Mouse (Mus musculus) heart, embryonic 10.5 days (tissue): ENCODE data around the gene Limch1. TPM values are rescaled to one million over a fixed set of nuclear protein-coding genes. Genes with fewer than 3 reads are reported as not detected.

Experiments
- DNase-seq: peaks from one replicate; pipeline ENCODE4 v3.0.0-alpha.2; 2017; ENCODE audit warnings: low spot score
- H3K27ac ChIP-seq: fragments of 300-500 bp; sonication (generic); 2 replicates; pipeline ENCODE4 v1.5.1; 2016; ENCODE audit warnings: mild to moderate bottlenecking
- H3K27me3 ChIP-seq: fragments of 300-500 bp; sonication (generic); 2 replicates; pipeline ENCODE4 v1.6.1; 2016; ENCODE audit warnings: mild to moderate bottlenecking; ENCODE audit not compliant: poor library complexity, insufficient read depth, severe bottlenecking
- H3K36me3 ChIP-seq: fragments of 300-500 bp; sonication (generic); 2 replicates; pipeline ENCODE4 v1.6.1; 2016; ENCODE audit warnings: mild to moderate bottlenecking, moderate library complexity
- H3K4me1 ChIP-seq: fragments of 300-500 bp; sonication (generic); 2 replicates; pipeline ENCODE4 v1.6.1; 2016; ENCODE audit warnings: mild to moderate bottlenecking
- H3K4me3 ChIP-seq: fragments of 300-500 bp; sonication (generic); 2 replicates; pipeline ENCODE4 v1.5.1; 2016; ENCODE audit warnings: mild to moderate bottlenecking, moderate library complexity
- H3K9me3 ChIP-seq: fragments of 300-500 bp; sonication (generic); 2 replicates; pipeline ENCODE4 v1.6.1; 2016; ENCODE audit warnings: mild to moderate bottlenecking, moderate library complexity
- WGBS: fragments of 180-500 bp; shearing (Covaris S2); methylation state at CpG from one replicate; pipeline ENCODE4 v1.1.7; 2016; 5-methylcytosine and 5-hydroxymethylcytosine counted together
- polyA plus RNA-seq: library from polyadenylated mRNA; unstranded; fragments of >200 nt; fragmentation: Nextera tagmentation; extraction: Ambion mirVana; gene quantifications from 2 replicates; pipeline ENCODE4 v1.2.1, GENCODE M21; 2016

The Limch1 gene
- polyA plus RNA-seq, 1 experiment from 2014 or later = 30.1 TPM

DNA sequence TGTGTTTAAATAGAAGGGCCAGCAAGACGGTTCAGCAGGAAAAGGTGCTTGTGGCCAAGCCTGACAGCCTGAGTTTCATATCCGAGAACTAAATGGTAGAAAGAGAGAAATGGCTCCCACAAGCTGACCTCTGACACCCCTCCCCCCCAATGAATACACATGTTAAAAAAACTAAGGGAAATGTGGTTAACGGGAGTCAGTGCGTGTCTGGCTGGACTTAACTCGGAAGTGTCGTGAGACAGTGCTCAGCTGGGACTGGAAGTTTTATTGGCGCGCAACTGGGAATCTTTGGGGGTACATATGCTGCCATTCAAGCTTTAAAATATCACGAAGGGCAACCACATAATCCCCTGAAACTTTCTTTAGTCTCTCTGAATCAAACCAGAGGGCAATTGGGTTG, 23.0 kb upstream of the Limch1 start:
- no peak overlapping the region for H3K4me3 ChIP-seq
- WGBS = 74% methylated on average over 9 of the region's 9 CpGs
- no peak for DNase-seq
- H3K9me3 ChIP-seq = no peaks in the 10 kb centered on the region
- H3K27ac ChIP-seq = 0 out of 2 replicates have a peak overlapping the region, but pooled peaks have one; percentile 33
- H3K27me3 ChIP-seq = peaks cover 96% of the 10 kb centered on the region
- H3K36me3 ChIP-seq = no peaks in the 10 kb centered on the region
- peaks cover 3% of the 10 kb centered on the region for H3K4me1 ChIP-seq

DNA sequence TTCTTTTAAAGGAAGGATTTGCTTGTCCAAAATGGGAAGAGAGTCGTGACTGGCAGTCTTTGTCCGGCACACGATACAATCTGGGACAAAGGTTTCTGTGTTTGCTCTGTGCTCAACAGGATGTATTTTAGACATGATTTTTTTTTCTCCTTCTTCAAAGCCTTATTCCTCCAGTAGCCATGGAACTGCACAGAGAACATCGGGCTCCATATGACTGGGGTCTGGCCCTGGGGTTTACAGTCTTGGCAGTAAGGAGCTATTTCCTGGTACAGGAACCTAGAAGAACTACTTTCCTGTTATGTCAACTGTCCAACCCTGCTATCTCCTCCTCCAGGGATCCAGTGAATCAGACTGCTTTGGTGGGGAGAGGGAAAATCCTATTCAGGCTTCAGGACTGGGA, 22.6 kb upstream of the Limch1 start:
- DNase-seq = no peak
- Histone ChIP-seq H3K9me3 (no peaks in the 10 kb centered on the region), H3K27ac (0 out of 2 replicates have a peak overlapping the region, but pooled peaks have one; percentile 33), H3K36me3 (no peaks in the 10 kb centered on the region), H3K27me3 (peaks cover 94% of the 10 kb centered on the region), H3K4me3 (no peak overlapping the region), H3K4me1 (peaks cover 3% of the 10 kb centered on the region)
- WGBS = 54% methylated on average over 4 of the region's 4 CpGs

DNA sequence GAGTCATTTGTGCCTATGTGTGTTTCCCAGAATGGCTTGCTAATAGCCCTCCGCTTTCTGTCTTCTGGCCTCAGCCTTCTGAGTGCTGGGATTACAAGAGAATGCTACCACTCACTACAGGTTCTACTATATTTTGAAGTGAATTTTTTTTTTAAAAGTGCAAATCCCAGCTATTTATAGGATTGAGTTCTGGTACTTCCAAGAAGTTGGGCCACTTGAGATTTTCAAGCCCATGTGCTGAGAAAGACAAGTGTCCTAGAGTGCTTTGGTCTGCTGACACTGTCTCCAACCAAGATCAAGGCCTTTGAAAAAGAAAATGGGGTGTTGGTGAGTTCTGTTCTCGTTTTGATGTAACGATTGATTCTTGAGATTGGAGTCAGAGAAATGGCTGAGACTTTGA, 22.0 kb upstream of the Limch1 start:
- WGBS = 68% methylated on average over 3 of the region's 3 CpGs

DNA sequence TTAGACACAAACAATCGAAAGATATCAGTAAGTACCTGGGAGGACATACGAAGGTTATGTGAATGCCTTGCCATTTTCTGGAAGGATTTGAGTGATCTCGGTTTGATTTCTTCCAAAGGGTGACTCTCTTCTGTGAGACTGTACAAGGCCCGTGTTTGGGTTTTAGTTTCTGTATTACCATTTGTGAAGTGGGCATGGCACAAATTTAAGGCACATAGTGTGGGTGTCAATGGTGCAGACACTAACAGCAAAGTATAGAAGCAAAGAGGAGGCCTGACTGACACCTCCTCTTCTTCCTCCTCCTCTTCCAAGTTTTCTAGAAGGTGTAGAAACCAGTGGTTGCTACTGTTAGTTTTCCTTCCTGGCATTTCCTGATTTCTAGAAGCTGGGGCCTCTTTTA, 16.3 kb upstream of the Limch1 start:
- DNase-seq = no peak
- H3K36me3 ChIP-seq = no peaks in the 10 kb centered on the region
- H3K4me1 ChIP-seq = no peaks in the 10 kb centered on the region
- no peak overlapping the region for H3K27ac ChIP-seq
- WGBS = 81% methylated on average over 4 of the region's 4 CpGs
- peaks cover 90% of the 10 kb centered on the region for H3K27me3 ChIP-seq
- H3K9me3 ChIP-seq = no peaks in the 10 kb centered on the region
- H3K4me3 ChIP-seq = no peak overlapping the region

More for the DNA sequence above, 22.0 kb upstream of the Limch1 start:
- no peak for DNase-seq
- Histone ChIP-seq H3K4me3 (no peak overlapping the region), H3K27ac (0 out of 2 replicates have a peak overlapping the region, but pooled peaks have one; percentile 10), H3K36me3 (no peaks in the 10 kb centered on the region), H3K27me3 (peaks cover 94% of the 10 kb centered on the region), H3K9me3 (no peaks in the 10 kb centered on the region), H3K4me1 (peaks cover 3% of the 10 kb centered on the region)

DNA sequence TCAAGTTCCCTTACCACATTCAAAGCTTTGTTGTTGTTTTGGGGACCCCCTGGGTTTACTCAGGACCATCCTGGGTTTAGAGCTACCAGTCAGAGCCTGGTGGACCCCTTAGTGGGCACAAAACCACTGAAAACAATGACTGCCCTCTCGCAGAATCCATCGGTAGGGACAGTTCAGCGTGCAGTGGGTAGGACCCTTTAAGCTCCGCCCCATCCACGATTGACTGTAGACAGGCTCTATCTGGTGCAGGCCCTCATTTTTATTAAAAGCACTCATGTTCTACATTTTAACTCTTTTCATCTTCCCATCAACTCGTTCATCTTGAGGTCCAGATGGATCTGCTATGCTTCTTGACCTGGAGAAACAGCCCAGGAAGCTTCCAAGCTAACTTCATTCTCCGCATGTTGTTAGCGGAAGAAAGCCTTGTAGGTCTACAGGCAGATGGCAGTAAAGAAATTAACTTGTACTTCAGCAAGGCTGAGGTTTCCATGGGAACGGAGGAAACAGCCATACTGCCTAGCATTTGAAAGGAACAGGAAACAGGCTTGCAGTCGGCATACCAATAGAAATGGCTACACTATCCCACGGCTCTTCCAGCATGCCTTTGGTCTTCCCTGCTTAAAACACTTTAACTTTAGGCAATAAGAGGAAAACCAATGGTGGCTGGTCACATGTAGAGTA, 14.9 kb upstream of the Limch1 start:
- Histone ChIP-seq H3K4me1 (no peaks in the 10 kb centered on the region), H3K27me3 (peaks cover 84% of the 10 kb centered on the region), H3K4me3 (no peak overlapping the region), H3K9me3 (no peaks in the 10 kb centered on the region), H3K27ac (no peak overlapping the region), H3K36me3 (no peaks in the 10 kb centered on the region)
- DNase-seq = no peak
- 55% methylated on average over 11 of the region's 11 CpGs for WGBS

DNA sequence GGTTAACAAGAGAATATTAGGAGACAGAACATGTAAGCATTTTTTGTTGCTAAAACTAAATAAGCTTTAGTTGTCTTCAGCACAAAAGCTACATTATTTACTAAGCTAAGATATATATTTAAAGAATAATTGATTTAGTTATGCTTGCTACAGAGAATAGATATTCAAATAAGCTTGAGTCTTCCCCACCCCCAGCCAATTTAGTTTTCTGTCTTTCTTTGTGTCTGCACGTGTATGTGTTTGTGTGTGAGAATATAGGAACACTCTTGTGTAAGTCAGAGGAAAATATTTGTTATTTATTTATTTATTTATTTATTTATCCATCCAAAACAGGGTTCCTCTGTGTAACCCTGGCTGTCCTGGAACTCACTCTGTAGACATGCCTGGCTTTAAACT, 14.3 kb upstream of the Limch1 start:
- Histone ChIP-seq H3K9me3 (no peaks in the 10 kb centered on the region), H3K4me1 (no peaks in the 10 kb centered on the region), H3K27me3 (peaks cover 84% of the 10 kb centered on the region), H3K4me3 (no peak overlapping the region), H3K36me3 (no peaks in the 10 kb centered on the region), H3K27ac (no peak overlapping the region)
- DNase-seq = no peak
- 72% methylated on average over 1 of the region's 1 CpGs for WGBS

DNA sequence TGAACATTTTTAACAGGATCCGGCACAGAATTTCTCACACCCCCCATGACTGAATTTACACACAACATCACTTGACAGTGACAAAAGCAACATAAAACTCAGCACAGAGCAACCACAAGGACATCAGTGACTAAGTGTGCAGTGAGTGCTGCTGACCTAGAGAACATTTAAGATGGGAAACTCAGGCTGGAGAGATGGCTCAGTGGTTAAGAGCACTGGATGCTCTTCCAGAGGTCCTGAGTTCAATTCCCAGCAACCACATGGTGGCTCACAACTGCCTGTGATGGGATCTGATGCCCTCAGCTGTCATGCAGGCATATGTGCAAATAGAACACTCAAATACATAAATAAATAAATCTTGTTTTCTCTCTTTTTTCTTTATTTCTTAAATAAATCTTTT, 12.1 kb upstream of the Limch1 start:
- Histone ChIP-seq H3K27me3 (peaks cover 67% of the 10 kb centered on the region), H3K4me1 (no peaks in the 10 kb centered on the region), H3K9me3 (no peaks in the 10 kb centered on the region), H3K4me3 (no peak overlapping the region), H3K27ac (no peak overlapping the region), H3K36me3 (no peaks in the 10 kb centered on the region)
- DNase-seq = no peak
- 94% methylated on average over 1 of the region's 1 CpGs for WGBS

DNA sequence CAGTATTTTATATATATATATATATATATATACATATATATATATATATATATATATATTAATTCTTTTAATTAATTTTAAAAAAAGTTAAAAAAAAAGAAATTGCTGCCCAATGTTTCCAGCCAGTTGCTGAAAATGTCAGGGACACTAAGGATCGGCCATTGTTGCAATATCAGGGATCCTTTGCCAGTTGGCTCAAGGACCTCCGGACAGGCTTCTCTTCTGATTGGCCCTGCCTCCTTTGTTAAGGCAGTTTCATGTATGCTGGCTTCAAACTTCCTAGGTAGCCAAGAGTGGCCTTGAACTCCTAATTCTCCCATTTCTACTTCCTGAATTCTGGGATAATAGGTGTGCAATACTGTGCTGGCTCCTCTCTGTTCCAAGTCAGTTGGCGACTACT, 6.3 kb upstream of the Limch1 start:
- Histone ChIP-seq H3K9me3 (no peaks in the 10 kb centered on the region), H3K27ac (no peak overlapping the region), H3K27me3 (peaks cover 50% of the 10 kb centered on the region), H3K4me3 (no peak overlapping the region), H3K4me1 (no peaks in the 10 kb centered on the region), H3K36me3 (no peaks in the 10 kb centered on the region)
- 87% methylated on average over 3 of the region's 3 CpGs for WGBS
- no peak for DNase-seq

DNA sequence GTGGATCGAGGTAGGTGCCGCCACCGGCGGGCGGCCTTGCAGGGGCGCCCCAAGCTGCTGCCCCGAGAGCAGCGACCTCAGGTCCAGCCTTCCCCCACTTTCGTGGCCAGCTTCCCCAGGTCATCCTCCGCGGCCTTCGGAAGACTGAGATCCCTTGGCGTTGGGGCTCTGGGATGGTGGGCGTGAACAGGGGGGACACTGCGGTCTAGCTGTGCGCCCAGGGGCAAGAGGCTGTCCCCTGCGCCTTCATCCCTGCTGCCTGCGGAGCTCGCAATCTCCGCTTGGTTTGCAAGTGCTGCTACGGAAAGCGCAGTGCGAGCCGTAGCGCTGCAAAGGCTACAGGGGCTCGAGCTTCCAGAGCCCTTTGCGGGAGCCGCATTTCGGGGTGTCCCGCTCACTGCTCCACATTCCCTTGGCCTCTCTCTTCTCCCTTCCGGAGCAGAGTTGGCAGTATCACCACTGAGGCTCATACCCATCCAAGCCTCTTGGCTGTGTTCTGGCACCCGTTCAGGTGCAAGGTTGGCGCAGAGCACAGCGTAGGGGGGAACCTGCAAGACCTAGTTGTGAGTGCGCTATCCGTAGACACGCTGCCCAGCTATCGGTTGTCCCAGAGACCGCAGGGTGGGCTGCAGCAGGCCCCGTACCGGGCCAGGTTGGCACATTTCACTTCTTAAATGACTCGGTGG, 512 bp downstream of the Limch1 start:
- peaks cover 88% of the 10 kb centered on the region for H3K27me3 ChIP-seq
- WGBS = under 1% methylated on average over 41 of the region's 42 CpGs

DNA sequence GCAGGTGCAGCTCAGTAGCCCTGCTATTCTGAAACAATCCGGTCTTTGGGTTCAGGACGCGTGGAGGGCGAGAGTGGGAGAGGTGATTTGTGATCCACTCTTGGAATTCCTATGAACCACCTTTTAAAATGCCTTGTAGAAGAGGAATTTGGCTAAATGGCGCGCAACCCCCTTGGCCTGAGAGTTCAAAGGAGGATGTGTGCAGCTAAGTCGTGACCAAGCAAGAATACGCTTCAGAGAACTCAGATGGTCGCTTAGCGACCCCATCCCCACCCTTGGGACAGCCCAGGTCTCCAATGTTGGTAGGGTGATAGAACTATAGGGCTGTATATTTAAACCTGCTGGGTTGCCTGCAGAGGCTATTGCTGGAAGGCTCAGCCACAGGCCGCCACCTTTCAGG, 1.1 kb downstream of the Limch1 start:
- no peaks in the 10 kb centered on the region for H3K36me3 ChIP-seq
- peak overlapping the region; percentile 69; the same call in 1 of the 2 replicates for H3K27ac ChIP-seq
- peaks cover 91% of the 10 kb centered on the region for H3K27me3 ChIP-seq
- DNase-seq = peak; percentile 56
- peak overlapping the region; percentile 75 for H3K4me3 ChIP-seq
- H3K4me1 ChIP-seq = peaks cover 30% of the 10 kb centered on the region
- H3K9me3 ChIP-seq = no peaks in the 10 kb centered on the region
- 6% methylated on average over 11 of the region's 11 CpGs for WGBS

More for the DNA sequence above, 512 bp downstream of the Limch1 start:
- H3K4me3 ChIP-seq = peak overlapping the region; percentile 75
- peaks cover 27% of the 10 kb centered on the region for H3K4me1 ChIP-seq
- no peaks in the 10 kb centered on the region for H3K9me3 ChIP-seq
- H3K27ac ChIP-seq = peak overlapping the region; percentile 69
- no peaks in the 10 kb centered on the region for H3K36me3 ChIP-seq
- peak; percentile 70 for DNase-seq

DNA sequence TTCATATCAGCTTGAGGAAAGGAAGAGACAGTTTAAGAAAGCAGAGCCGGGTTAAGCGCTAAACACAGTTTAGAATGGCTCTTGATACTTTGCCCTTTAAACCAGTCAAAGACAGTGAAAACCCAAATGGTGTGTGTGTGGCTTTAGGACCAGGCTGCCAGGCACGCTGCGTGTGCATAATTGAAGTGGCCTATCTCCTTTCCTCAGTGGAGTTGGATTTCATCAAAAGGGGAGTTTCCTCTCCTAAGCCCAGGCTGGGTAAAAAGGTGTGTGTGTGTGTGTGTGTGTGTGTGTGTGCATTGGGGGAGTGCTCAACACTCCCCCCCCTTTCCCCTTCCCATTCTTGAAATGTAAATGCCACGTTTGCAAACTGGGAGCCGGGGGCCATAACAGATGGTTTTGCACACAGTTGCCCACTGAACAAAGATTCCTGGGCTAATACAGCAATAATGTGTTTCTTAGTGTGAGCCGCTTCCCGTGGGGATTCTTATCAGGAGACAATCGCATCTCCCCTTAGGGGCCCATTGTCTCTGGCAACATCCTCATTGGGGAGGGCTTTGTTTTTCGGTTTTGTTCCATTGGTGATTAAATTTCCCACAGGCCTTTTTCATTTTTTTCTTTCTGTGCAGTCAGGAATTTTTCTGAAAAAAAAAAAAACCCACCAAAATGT, 2.3 kb downstream of the Limch1 start:
- peaks cover 30% of the 10 kb centered on the region for H3K4me1 ChIP-seq
- peak; percentile 50 for DNase-seq
- H3K27ac ChIP-seq = no peak overlapping the region
- 15% methylated on average over 10 of the region's 10 CpGs for WGBS
- H3K36me3 ChIP-seq = no peaks in the 10 kb centered on the region
- H3K27me3 ChIP-seq = peaks cover 86% of the 10 kb centered on the region
- no peaks in the 10 kb centered on the region for H3K9me3 ChIP-seq
- H3K4me3 ChIP-seq = peak overlapping the region; percentile 27

DNA sequence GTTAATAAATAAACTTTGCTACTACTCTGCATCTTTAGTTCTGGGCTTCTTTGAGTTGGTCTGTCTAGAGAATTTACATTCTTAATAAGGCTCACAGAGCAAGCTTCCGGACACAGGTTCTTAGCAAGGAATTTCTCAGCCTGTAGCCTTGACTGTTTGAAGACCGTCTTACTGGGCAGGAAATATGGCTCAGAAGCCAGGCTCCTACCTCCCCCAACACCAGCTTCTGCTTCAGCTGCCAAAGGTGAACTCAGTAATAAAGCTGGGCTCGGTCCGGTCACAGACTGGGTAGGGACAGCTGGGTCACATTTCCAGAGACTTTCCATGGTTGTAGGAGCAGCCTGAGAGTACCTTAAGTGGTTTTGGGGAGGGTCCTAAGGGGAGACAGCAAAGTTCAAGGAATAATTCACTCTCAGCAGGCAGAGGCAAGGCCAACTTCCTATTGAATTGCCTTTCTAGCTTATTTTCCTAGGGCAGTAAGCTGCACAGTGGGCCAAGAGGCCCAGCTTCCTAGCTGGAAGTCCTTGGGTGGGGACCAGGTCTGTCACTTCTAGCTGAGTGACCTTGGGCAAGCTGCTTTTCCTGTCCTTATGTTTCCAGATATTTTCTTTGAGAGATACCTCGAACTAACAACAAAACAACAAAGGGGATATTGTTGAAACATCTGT, 3.0 kb downstream of the Limch1 start:
- H3K27me3 ChIP-seq = peaks cover 80% of the 10 kb centered on the region
- no peaks in the 10 kb centered on the region for H3K36me3 ChIP-seq
- H3K9me3 ChIP-seq = no peaks in the 10 kb centered on the region
- H3K4me3 ChIP-seq = no peak overlapping the region
- DNase-seq = peak; percentile 51
- H3K4me1 ChIP-seq = peaks cover 30% of the 10 kb centered on the region
- H3K27ac ChIP-seq = peak overlapping the region; percentile 29; the same call in 1 of the 2 replicates
- 41% methylated on average over 5 of the region's 5 CpGs for WGBS
